Mouse (Mus musculus) embryo, embryonic 9.5 days (tissue): ENCODE data around the gene Olfr1221.
"Not testable (repeated sequence)": the region's sequence is repeated elsewhere in the genome, so short reads cannot be mapped to it uniquely, and the experiment has no call there.

Experiments used
- DNase-seq: peaks from one replicate; pipeline ENCODE4 v3.0.0-alpha.2; 2017; ENCODE audit errors: extremely low spot score

The Olfr1221 gene

DNA sequence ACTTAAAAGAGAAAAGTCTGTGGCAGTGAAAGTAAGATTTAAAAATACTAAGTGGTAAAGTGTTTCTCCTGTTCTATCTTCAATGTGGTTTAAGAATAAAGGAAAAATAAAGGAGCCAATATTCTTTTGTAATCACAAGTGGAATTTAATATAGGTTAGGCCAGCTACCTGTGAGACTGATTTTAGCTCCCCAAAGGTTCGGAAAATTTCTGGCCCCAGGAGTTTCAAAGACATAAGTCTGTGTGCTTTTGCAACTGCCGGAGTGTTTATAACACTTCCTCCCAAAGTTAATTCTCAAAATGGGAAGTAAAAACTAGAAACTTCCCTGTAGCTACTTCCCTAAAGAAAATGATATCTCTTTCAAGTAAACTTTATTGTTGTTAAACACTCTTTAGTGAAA, at the start of gene Olfr1221:
Olfr1221 (minus strand) TSS at position 101 of the 400 bp plus-strand sequence.
- no peak for DNase-seq

DNA sequence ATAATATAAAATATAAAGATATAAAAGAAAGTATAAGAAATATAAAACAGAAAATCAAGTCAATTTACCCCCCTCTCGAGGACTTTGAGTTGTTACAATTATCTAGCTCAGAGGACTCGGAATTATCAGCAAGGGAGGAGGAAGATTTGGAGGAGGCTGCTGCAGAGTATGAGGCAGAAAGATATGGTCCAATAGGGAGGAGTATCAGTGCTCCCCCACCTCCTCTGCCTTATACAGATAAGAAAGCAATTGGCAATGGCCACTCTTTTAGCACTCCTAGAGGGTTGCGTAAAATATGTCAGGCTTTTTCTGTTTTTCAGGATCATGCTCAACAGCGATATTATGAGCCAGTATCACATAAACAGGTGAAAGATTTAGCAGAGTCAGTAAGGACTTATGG, 47.6 kb upstream of the Olfr1221 start:
- DNase-seq: not testable (repeated sequence)

DNA sequence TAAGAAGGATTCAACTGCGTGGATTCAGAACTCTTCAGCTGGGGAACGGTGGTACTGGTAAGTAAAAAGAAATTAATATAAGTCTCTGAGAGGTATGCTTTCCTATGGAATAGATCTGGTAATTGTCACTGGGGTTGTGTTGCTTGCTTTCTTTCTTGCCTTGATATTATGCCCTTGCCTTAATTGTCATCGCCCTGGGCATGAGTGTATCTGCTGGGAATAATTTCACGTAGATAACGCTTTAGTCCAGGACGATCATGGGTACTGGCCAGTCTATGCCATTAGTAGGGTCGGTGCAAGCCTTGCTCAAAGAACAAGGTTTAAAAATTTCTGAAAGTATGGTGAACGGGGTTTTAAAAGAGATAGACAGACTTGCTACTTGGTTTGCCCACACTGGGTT, 46.9 kb upstream of the Olfr1221 start, which contains the start of gene Olfr1224-ps1:
Olfr1224-ps1 (minus strand) TSS at position 101 of the 400 bp plus-strand sequence.
- not testable (repeated sequence) for DNase-seq

DNA sequence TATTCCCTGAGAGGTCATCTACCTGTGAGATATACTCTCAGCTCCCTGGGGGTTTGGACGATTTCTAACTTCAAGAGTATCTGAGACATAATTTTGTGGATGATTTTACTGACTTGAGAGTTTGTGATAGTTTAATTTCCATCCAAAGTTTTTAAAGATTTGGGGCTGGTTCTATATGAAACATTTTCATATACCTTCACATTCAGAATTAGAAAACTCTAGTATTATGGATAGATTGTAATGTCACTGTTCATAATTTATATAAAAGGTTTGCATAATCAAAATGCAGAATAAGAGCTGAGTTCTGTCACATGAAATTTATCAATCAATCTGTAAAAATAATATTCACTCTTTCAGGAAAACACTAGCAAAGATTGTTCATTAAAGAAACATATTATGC, 34.4 kb upstream of the Olfr1221 start, which contains the start of gene Olfr1223:
Olfr1223 (minus strand) TSS at position 101 of the 400 bp plus-strand sequence.
- no peak for DNase-seq

DNA sequence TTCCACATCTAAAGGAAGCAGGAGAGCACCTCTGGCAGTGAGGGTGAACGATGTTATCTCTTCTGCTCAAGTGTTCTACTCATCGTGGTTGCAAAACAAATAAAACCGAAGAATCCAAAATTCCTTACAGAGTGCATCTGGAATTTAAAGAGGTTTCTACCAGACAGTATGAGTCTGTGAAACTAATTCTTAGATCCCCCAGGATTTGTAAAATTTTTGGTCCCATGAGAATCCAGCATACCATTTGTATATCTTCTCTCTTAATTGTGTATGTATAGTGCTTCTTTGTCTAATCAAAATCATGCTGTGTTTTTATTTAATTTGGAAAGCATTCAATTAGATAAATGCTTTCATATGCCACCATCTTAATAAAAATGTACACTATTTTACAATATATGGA, 15.9 kb upstream of the Olfr1221 start, which contains the start of gene Olfr1222:
Olfr1222 (minus strand) TSS at position 101 of the 400 bp plus-strand sequence.
- no peak for DNase-seq

DNA sequence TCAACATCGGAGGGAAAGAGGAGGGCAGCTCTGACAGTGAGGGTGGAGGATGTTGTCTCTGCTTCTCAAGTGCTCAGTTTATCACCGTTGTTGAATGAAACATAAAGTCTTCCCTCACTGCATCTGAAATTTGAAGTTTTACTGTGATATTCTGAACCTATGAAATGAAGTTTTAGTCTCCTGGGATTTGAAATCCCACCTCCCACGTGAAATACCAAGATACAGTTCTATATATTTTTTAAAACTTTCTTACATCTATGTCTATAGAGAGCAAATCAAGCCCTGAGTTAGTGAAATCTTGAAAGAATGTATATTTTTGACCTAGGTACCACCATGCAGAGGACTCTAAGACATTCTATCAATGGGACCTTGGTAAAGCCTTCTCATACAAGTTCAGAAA, 10.3 kb downstream of the Olfr1221 start, which contains the start of gene Olfr1220:
Olfr1220 (minus strand) TSS at position 101 of the 400 bp plus-strand sequence.
- DNase-seq: no peak

DNA sequence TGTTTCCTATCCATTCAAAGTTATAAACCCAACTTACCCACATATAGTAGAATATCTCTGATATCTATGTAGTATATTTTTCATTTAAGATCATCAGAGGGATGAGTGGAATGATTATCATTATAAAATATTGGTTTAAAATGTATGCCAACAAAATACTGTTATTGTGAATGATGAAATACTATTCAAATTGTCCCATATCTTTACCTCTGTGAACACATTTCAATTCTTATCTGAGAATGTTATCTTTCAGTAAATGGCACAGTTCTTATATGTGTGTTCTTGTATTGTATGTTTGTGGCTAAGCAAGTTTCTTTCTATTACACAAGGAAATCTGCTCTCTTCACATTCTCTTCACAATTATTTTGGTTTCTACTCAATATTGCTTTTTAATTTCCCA, 11.4 kb downstream of the Olfr1221 start:
- DNase-seq: no peak

DNA sequence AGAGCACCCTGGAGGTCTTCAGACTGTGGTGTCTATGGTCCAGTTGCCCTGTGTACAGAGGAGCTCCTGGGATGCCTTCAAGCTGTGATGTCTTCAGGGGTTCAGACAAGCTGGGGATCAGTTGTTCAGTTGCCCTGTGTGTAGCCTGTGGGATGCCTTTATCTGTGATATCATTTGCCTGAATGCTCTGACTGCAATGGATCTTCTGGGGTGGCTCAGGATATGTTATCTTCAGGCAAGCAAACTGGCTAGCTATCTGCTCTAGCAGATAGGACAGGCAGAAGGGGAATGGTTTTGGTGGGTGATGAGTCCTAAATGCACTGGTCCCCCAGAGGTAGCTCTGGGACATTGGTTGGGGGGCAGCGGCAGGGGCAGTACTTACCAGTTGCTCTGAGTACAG, 23.2 kb downstream of the Olfr1221 start:
- no peak for DNase-seq

DNA sequence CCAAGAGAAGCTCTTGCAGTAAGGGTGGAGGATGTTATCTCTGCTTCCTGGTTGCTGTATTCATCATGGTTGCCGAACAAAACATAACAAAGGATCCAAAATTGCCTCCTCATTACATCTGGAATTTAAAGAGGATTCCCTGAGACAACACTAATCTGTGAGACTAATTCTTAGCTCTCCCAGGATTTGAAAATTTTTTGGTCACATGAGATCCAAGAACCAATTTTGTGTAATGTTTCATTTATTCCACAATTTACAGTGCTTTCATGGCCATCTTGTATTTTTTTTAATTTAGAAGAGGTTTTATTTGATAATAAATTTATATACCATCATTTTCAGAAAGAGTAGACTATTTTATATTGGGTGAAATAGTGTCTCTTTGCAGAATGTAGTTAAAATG, 33.7 kb downstream of the Olfr1221 start, which contains the start of gene Olfr1219:
Olfr1219 (minus strand) TSS at position 101 of the 400 bp plus-strand sequence.
- no peak for DNase-seq

DNA sequence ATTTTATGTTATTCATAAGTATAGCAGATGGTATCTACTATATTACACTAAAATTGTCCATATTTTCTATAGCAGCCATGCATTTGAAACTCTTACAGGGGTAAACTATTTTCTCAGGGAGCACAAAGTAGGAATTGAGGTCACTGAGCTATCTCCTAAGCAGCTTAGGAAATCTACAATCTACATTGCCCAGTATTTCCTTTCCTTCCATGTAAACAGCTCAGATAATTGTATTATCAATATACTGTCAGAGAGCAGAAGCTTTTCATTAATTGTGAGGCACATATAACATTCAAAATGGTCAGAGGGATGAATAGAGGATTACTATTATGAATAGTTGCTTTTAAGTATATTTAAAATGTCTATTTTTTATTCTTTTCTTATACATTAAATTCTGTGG, 35.6 kb downstream of the Olfr1221 start:
- DNase-seq: no peak

DNA sequence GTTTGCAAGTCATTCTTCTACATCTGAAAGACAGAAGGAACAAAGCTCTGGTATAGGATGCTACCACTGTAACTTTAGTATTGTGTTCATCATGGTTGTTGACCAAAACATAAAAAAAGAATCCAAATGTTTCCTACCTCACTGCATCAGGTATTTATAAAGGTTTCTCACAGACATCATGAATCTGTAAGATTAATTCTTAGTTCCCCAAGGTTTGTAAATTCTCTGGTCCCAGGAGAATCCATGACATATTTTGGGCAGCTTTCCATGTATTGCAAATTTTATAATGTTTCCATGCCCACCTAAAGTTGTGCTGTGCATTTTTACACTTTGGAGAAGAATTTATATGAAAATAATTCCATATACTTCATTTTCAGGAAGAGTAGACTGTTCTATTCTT, 56.0 kb downstream of the Olfr1221 start, which contains the start of gene Olfr1218:
Olfr1218 (minus strand) TSS at position 101 of the 400 bp plus-strand sequence.
- DNase-seq: no peak
